Mouse (Mus musculus): ENCODE measurements around the gene Fzd9. TPM values are rescaled to one million over a fixed set of nuclear protein-coding genes. Genes with fewer than 3 reads are reported as not detected.

The Fzd9 gene
- polyA plus RNA-seq (2012; rRNA removed), result 0.12 and 0.25 TPM in 2 replicates

GRCm38 (mm10) chr5:135251079-135251454, at the start of gene Fzd9:
TSS of gene Fzd9 (minus strand) at chr5:135251230.

Other genes starting within 250 kb of the Fzd9 start
- gene Abhd11, start 242.1 kb downstream of the Fzd9 start, polyA plus RNA-seq (2012; rRNA removed), result 24.5 and 27.1 TPM in 2 replicates
- gene Stx1a, start 227.7 kb downstream of the Fzd9 start, polyA plus RNA-seq (2012; rRNA removed), result 1.9 and 2.0 TPM in 2 replicates
- gene Dnajc30, start 187.0 kb downstream of the Fzd9 start, polyA plus RNA-seq (2012; rRNA removed), result 7.7 and 9.4 TPM in 2 replicates
- gene Bud23, start 186.3 kb downstream of the Fzd9 start, polyA plus RNA-seq (2012; rRNA removed), result 35.8 and 43.9 TPM in 2 replicates
- gene Vps37d, start 173.0 kb downstream of the Fzd9 start, polyA plus RNA-seq (2012; rRNA removed), result 0.25 and 0.37 TPM in 2 replicates
- gene Mlxipl, start 161.3 kb downstream of the Fzd9 start, polyA plus RNA-seq (2012; rRNA removed), result 12.3 and 17.8 TPM in 2 replicates
- 5.1 and 5.8 TPM in 2 replicates for gene Tbl2, start 101.6 kb downstream of the Fzd9 start, polyA plus RNA-seq (2012; rRNA removed)
- 11.7 and 11.8 TPM in 2 replicates for gene Bcl7b, start 82.9 kb downstream of the Fzd9 start, polyA plus RNA-seq (2012; rRNA removed)
- 21.3 and 23.6 TPM in 2 replicates for gene Baz1b, start 64.0 kb downstream of the Fzd9 start, polyA plus RNA-seq (2012; rRNA removed)
- gene Fkbp6, start 98.8 kb upstream of the Fzd9 start, polyA plus RNA-seq (2012; rRNA removed), result 0.05 TPM in 1 of 2 replicates, not detected in the other
- gene Trim50, start 102.1 kb upstream of the Fzd9 start, polyA plus RNA-seq (2012; rRNA removed), result not detected in 2 replicates
- gene Nsun5, start 118.7 kb upstream of the Fzd9 start, polyA plus RNA-seq (2012; rRNA removed), result 12.1 and 14.1 TPM in 2 replicates
- 5.7 and 8.6 TPM in 2 replicates for gene Pom121, start 143.3 kb upstream of the Fzd9 start, polyA plus RNA-seq (2012; rRNA removed)

Measured in liver, embryonic 14 days (tissue).